Mouse (Mus musculus): ENCODE measurements around the gene Abca5. TPM values are rescaled to one million over a fixed set of nuclear protein-coding genes. Genes with fewer than 3 reads are reported as not detected.

Abca5 gene
- polyA plus RNA-seq, 1 experiment from 2014 or later = 2.9 TPM

DNA sequence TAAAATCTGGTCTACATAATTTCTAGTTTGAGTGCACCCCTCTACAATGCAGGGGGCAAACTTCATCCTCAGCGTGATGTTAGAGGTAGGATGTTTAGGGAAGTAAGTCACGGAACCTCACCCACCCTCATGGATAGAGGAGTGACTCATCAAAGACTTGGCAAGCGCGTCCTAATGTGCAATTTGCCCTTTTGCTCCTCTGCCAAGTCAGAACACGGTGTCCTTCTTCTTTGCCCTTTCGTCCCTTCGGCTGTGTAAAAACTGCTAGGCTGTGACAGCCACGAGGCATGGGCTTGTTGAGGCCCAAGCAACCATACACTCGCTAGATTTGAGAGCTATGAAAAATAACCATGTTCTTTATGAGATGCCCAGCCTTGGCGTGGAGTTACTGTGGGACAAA is 92.8 kb downstream of the Abca5 start:
- 89% methylated on average over 10 of the region's 10 CpGs for WGBS
- H3K36me3 ChIP-seq = no peaks in the 10 kb centered on the region
- H3K4me1 ChIP-seq = no peaks in the 10 kb centered on the region
- no peak for DNase-seq (ENCODE audit: low spot score)
- no peaks in the 10 kb centered on the region for H3K9me3 ChIP-seq (replicated peaks)
- H3K27ac ChIP-seq = no peak overlapping the region
- H3K4me3 ChIP-seq = no peak overlapping the region
- H3K27me3 ChIP-seq (ENCODE audit: low read depth, poor library complexity, severe bottlenecking) = no peaks in the 10 kb centered on the region

DNA sequence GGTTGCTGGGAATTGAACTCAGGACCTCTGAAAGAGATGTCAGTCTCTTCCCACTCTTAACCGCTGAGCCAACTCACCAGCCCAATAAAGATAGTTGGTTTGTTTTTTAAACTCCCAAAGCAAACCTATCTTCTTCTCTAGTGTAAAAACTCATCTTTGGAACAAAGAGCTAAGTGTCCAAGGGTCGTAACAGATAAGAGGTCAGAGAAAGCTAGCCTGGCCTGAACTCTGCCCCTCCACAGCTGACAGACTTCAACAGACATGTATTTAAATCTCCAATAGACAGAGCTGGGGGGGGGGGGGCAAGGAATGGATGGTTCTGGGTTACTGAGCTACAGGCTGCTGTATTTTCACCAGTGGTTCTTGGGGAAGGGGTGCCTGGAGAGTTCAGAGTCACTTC is 100.0 kb downstream of the Abca5 start:
- DNase-seq (ENCODE audit: low spot score) = no peak
- Histone ChIP-seq H3K9me3 (replicated peaks) (no peaks in the 10 kb centered on the region), H3K27me3 (ENCODE audit: low read depth, poor library complexity, severe bottlenecking) (no peaks in the 10 kb centered on the region), H3K4me3 (no peak overlapping the region), H3K27ac (no peak overlapping the region), H3K4me1 (no peaks in the 10 kb centered on the region), H3K36me3 (no peaks in the 10 kb centered on the region)
- WGBS = 80% methylated on average over 2 of the region's 2 CpGs

DNA sequence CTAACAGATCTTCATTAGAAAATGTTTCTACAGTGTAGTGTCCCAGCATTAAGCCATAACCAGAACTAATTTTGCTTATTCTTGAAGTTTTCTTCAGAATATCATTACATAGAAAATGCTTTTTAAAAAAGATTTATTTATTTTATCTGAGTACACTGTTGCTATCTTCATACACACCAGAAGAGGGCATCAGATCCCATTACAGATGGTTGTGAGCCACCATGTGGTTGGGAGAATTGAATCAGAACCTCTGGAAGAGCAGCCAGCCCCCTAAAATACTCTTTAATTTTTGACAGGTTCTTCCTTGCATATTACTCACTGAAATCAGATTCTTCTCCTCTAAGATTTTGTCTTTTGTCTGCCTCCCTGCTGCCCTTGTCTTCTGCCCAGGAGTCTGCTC is 104.5 kb downstream of the Abca5 start:
- Histone ChIP-seq H3K9me3 (replicated peaks) (no peaks in the 10 kb centered on the region), H3K36me3 (no peaks in the 10 kb centered on the region), H3K27me3 (ENCODE audit: low read depth, poor library complexity, severe bottlenecking) (no peaks in the 10 kb centered on the region), H3K4me3 (no peak overlapping the region), H3K27ac (no peak overlapping the region), H3K4me1 (no peaks in the 10 kb centered on the region)
- DNase-seq (ENCODE audit: low spot score) = no peak

Other genes with a start within 250 kb of the Abca5 start
- gene Abca8a, start 241.7 kb downstream of the Abca5 start, polyA plus RNA-seq (2016; fragmentation: Nextera tagmentation; extraction: Ambion mirVana) = not detected in 2 replicates
- 0.48 and 0.51 TPM in 2 replicates for gene Abca9, start 169.5 kb downstream of the Abca5 start, polyA plus RNA-seq (2016; fragmentation: Nextera tagmentation; extraction: Ambion mirVana)
- gene Abca6, start 85.9 kb downstream of the Abca5 start, polyA plus RNA-seq (2016; fragmentation: Nextera tagmentation; extraction: Ambion mirVana) = 0.16 and 0.19 TPM in 2 replicates
- 46.6 and 49.1 TPM in 2 replicates for gene Map2k6, start 61.4 kb upstream of the Abca5 start, polyA plus RNA-seq (2016; fragmentation: Nextera tagmentation; extraction: Ambion mirVana)

All from limb, embryonic 10.5 days (tissue).